Mouse (Mus musculus) G1E (cell line): ENCODE data around the gene 2810459M11Rik.

Experiments
- CTCF ChIP-seq: IDR thresholded peaks from 2 replicates; pipeline ENCODE4 v1.5.1; 2012; ENCODE audit warnings: low read depth, low read length, inconsistent platforms, mixed read lengths
- GATA1 ChIP-seq: IDR thresholded peaks from 2 replicates; pipeline ENCODE4 v1.6.1; 2012; ENCODE audit warnings: borderline replicate concordance, low read length, inconsistent platforms, mixed read lengths

DNA sequence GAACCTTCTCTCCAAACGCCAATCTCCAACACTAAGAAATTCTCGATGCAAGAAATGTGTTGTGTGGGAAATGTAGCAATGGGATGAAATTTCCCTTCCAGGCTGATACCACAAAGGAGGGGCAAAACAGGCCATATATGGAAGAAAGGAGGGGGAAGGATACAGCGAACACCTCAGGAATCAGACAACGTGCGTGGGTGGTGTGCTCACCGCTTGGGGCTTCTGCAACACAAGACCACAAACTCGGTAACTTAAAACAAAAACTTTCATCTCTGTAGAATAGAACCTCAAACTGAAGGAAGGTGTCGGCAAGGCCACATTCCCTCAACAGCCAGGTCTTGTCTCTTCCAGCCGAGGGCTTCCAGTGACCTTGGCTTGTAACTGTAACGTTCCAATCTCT is 40.1 kb upstream of the 2810459M11Rik start:
- TF ChIP-seq GATA1, result no peak
- TF ChIP-seq CTCF, result no peak
